Mouse (Mus musculus): ENCODE data around the gene Gdpd5. TPM values are rescaled to one million over a fixed set of nuclear protein-coding genes. Genes with fewer than 3 reads are reported as not detected.

Gdpd5 gene
- polyA plus RNA-seq, 1 experiment from 2014 or later: 39.9 TPM

DNA sequence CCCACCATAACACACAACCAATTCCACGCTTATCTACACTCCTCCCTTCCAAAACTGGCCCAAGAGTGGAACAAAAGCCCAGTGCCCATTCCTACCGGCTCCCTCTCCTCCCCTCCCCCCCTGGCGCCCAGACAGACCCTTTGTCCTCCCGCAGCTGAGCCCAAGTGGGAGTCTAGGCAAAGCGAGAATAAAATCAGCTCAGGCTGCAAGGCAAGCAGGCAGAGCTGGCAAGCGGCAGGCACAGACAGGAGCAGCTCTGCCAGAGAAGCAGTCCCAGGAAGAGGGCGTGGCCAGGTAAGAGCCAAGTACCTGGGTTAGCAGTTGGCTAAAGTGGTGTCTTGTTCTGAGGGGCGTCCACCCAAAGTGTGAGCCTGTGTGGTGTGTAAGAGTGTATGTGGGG is 84.6 kb downstream of the Gdpd5 start, which contains the start of gene Klhl35:
Klhl35 (plus strand) TSS at position 194 of the 400 bp plus-strand sequence.
- Histone ChIP-seq H3K4me1 (ENCODE audit: control insufficient read depth, insufficient read depth, low read length) (peaks cover 37% of the 10 kb centered on the region), H3K36me3 (ENCODE audit: control insufficient read depth, insufficient read depth, low read length) (no peaks in the 10 kb centered on the region; the same call in 1 of the 2 replicates)
- DNase-seq (ENCODE audit: low spot score): peak; percentile 77

DNA sequence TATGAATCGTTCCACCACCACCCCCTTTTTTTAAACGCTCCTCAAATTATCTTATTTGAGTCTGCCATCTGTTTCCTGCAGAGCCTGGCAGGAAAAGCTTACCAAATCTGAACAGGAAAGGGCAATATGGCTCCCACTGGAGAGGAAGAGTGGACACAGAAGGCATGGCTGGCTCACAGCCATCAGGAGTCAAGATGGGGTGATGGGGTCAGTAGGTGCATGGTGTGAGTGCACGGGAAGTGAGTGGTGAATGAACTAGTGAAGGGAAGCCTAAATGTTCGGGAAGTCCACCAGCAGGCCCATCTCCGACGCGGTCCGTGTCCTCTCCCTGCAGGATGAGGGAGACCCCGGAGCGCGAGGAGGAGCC is 86.7 kb downstream of the Gdpd5 start:
- 20% methylated on average over 11 of the region's 11 CpGs for WGBS
- Histone ChIP-seq H3K9ac (ENCODE audit: low read length) (peak overlapping the region; percentile 76), H3K27ac (ENCODE audit: low read depth, low read length) (peak overlapping the region; percentile 83), H3K4me2 (ENCODE audit: low read depth) (peak overlapping the region; percentile 69), H3K4me1 (ENCODE audit: control insufficient read depth, insufficient read depth, low read length) (peaks cover 37% of the 10 kb centered on the region), H3K4me3 (ENCODE audit: low read depth, low read length) (peak overlapping the region; percentile 39), H3K36me3 (ENCODE audit: control insufficient read depth, insufficient read depth, low read length) (no peaks in the 10 kb centered on the region), H3K9me3 (ENCODE audit: control insufficient read depth, low read length) (no peaks in the 10 kb centered on the region), H3K27me3 (ENCODE audit: control insufficient read depth, insufficient read depth, low read length) (peaks cover 5% of the 10 kb centered on the region; the same call in 1 of the 2 replicates)
- ATAC-seq (ENCODE audit: insufficient read depth, low FRiP score, low TSS enrichment): no peak
- DNase-seq (ENCODE audit: low spot score): no peak

More for the DNA sequence above, 84.6 kb downstream of the Gdpd5 start, which contains the start of gene Klhl35:
- H3K9ac ChIP-seq (ENCODE audit: low read length): peak within 1 kb of the TSS; percentile 56
- H3K4me3 ChIP-seq (ENCODE audit: low read depth, low read length): peak within 1 kb of the TSS; percentile 15; the same call in 1 of the 2 replicates
- no peak for ATAC-seq (ENCODE audit: insufficient read depth, low FRiP score, low TSS enrichment)
- H3K4me2 ChIP-seq (ENCODE audit: low read depth): peak within 1 kb of the TSS; percentile 69
- no peaks in the 10 kb centered on the region for H3K9me3 ChIP-seq (ENCODE audit: control insufficient read depth, low read length)
- 19% methylated on average over 8 of the region's 8 CpGs for WGBS
- H3K27me3 ChIP-seq (ENCODE audit: control insufficient read depth, insufficient read depth, low read length): peaks cover 5% of the 10 kb centered on the region; the same call in 1 of the 2 replicates
- H3K27ac ChIP-seq (ENCODE audit: low read depth, low read length): peak within 1 kb of the TSS; percentile 68

DNA sequence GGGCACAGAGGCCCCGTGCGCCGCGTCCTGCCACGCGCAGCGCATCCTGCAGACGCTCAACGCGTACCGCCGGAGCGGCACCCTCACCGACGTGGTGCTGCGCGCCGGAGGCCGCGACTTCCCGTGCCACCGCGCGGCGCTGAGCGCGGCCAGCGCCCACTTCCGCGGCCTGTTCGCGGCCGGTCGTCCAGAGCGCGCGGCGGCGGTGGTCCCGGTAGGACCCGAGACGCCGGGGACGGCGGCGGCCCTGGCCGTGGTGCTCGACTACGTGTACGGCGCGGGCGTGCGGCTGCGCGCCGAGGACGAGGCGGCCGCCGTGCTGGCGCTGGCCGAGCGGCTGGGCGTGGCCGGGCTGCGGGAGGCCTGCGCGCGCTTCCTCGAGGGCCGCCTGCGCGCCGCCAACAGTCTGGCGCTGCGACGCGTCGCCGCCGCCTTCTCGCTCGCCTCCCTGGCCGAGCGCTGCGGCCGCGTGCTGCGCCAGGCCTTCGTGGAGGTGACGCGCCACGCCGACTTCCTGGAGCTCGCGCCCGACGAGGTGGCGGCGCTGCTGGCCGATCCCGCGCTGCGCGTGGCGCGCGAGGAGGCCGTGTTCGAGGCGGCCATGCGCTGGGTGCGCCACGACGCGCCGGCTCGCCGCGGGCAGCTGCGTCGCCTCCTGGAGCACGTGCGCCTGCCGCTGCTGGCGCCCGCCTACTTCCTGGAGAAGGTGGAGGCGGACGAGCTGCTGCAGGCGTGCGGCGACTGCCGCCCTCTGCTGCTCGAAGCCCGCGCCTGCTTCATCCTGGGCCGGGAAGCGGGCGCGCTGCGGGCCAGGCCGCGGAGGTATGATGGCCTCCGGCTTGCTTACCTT is 87.3 kb downstream of the Gdpd5 start:
- Histone ChIP-seq H3K4me3 (ENCODE audit: low read depth, low read length) (peak overlapping the region; percentile 39), H3K9me3 (ENCODE audit: control insufficient read depth, low read length) (no peaks in the 10 kb centered on the region), H3K27me3 (ENCODE audit: control insufficient read depth, insufficient read depth, low read length) (peaks cover 5% of the 10 kb centered on the region; the same call in 1 of the 2 replicates), H3K4me1 (ENCODE audit: control insufficient read depth, insufficient read depth, low read length) (peaks cover 37% of the 10 kb centered on the region), H3K27ac (ENCODE audit: low read depth, low read length) (peak overlapping the region; percentile 83), H3K9ac (ENCODE audit: low read length) (peak overlapping the region; percentile 76), H3K4me2 (ENCODE audit: low read depth) (peak overlapping the region; percentile 69), H3K36me3 (ENCODE audit: control insufficient read depth, insufficient read depth, low read length) (no peaks in the 10 kb centered on the region)
- ATAC-seq (ENCODE audit: insufficient read depth, low FRiP score, low TSS enrichment): peak; percentile 51; the same call in 1 of the 2 replicates
- DNase-seq (ENCODE audit: low spot score): peak; percentile 82
- WGBS: 2% methylated on average over 108 of the region's 145 CpGs

DNA sequence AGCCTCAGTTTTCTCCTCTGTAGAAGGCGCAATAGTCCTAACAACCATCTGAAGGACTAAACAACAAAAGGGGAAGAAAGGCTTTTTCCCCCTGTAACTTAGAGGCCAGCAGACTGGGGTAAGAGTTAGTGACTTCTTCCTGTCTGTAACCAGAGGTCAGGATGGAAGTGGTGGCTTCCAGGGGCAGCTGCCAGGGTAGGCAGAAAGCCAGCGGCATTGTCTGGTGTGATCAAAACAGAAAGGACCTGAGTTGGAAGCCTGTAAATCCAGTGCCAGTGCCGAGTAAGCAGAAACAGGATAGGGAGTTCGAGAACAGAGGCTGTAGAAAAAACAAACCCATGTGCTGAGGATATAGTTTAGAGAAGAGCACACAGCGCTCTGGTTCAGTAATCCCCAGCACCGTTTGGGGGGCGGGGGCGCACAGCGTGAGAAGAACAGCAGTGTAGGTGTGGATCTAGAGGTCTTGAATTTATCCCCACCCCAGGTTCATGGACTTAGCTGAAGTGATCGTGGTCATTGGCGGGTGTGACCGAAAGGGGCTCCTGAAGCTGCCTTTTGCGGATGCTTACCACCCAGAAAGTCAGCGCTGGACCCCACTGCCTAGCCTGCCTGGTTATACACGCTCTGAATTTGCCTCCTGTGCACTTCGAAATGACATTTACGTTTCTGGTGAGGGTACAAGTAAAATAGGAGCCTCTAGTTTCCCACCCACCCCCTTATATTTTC is 88.6 kb downstream of the Gdpd5 start:
- Histone ChIP-seq H3K27me3 (ENCODE audit: control insufficient read depth, insufficient read depth, low read length) (peaks cover 5% of the 10 kb centered on the region; the same call in 1 of the 2 replicates), H3K4me1 (ENCODE audit: control insufficient read depth, insufficient read depth, low read length) (peaks cover 39% of the 10 kb centered on the region), H3K9ac (ENCODE audit: low read length) (no peak overlapping the region), H3K4me3 (ENCODE audit: low read depth, low read length) (no peak overlapping the region), H3K27ac (ENCODE audit: low read depth, low read length) (no peak overlapping the region), H3K9me3 (ENCODE audit: control insufficient read depth, low read length) (no peaks in the 10 kb centered on the region), H3K36me3 (ENCODE audit: control insufficient read depth, insufficient read depth, low read length) (peaks cover 2% of the 10 kb centered on the region; the same call in 1 of the 2 replicates), H3K4me2 (ENCODE audit: low read depth) (no peak overlapping the region)
- DNase-seq (ENCODE audit: low spot score) (no peak), ATAC-seq (ENCODE audit: insufficient read depth, low FRiP score, low TSS enrichment) (no peak)
- WGBS: 81% methylated on average over 17 of the region's 17 CpGs

DNA sequence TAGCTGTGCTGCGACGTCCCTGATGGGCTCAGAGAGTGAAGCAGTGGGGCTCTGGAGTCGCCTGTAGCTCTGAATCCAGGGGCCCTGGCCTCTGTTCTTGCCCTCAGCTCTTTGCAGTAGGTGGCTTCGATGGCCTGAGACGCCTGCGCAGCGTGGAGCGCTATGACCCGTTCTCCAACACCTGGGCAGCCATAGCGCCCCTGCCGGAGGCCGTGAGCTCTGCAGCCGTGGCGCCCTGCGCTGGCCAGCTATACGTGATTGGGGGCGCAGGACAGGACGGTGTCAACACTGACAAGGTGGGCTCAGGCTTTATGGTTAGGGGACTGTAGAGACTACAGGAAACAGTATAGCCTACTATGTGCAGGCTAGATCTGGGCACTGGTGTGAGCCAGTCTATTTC is 90.4 kb downstream of the Gdpd5 start:
- H3K9me3 ChIP-seq (ENCODE audit: control insufficient read depth, low read length): no peaks in the 10 kb centered on the region
- no peak overlapping the region for H3K9ac ChIP-seq (ENCODE audit: low read length)
- H3K27me3 ChIP-seq (ENCODE audit: control insufficient read depth, insufficient read depth, low read length): peaks cover 5% of the 10 kb centered on the region; the same call in 1 of the 2 replicates
- no peak overlapping the region for H3K4me3 ChIP-seq (ENCODE audit: low read depth, low read length)
- no peak for ATAC-seq (ENCODE audit: insufficient read depth, low FRiP score, low TSS enrichment)
- H3K4me2 ChIP-seq (ENCODE audit: low read depth): no peak overlapping the region
- peak; percentile 18 for DNase-seq (ENCODE audit: low spot score)
- peaks cover 2% of the 10 kb centered on the region; the same call in 1 of the 2 replicates for H3K36me3 ChIP-seq (ENCODE audit: control insufficient read depth, insufficient read depth, low read length)
- peaks cover 26% of the 10 kb centered on the region for H3K4me1 ChIP-seq (ENCODE audit: control insufficient read depth, insufficient read depth, low read length)
- H3K27ac ChIP-seq (ENCODE audit: low read depth, low read length): no peak overlapping the region
- 58% methylated on average over 18 of the region's 18 CpGs for WGBS

DNA sequence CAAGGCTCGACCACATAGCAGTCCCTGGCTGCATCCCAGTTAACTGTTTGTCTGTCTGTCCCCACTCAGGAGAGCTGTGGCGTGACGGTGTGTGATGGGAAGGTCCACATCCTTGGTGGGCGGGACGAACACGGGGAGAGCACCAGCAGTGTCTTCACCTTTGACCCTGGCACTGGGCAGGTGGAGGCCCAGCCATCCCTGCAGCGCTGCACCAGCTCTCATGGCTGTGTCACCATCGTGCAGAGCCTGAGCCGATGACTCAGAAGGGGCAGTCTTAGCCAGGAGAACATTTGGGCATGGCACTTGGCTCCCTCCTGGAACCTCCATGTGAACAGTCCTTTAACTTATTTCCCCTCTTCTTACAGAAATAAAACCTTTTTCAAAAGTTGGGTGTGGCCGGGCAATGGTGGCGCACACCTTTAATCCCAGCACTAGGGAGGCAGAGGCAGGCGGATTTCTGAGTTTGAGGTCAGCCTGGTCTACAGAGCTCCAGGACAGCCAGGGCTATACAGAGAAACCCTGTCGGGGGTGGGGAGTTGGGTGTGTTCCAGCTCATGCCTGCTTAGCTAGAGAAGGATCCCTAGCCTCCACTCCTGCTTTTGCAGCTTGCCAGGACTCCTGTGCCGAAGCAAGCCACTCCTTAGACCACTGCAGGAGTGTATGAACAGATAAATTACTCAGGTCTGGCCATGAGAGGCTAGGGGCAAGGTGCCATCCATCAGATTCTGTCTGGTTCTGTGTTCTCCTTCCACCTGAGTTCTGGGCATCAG is 92.6 kb downstream of the Gdpd5 start:
- ATAC-seq (ENCODE audit: insufficient read depth, low FRiP score, low TSS enrichment): no peak
- Histone ChIP-seq H3K4me2 (ENCODE audit: low read depth) (no peak overlapping the region), H3K27ac (ENCODE audit: low read depth, low read length) (0 out of 2 replicates have a peak overlapping the region, but pooled peaks have one; percentile 69)

DNA sequence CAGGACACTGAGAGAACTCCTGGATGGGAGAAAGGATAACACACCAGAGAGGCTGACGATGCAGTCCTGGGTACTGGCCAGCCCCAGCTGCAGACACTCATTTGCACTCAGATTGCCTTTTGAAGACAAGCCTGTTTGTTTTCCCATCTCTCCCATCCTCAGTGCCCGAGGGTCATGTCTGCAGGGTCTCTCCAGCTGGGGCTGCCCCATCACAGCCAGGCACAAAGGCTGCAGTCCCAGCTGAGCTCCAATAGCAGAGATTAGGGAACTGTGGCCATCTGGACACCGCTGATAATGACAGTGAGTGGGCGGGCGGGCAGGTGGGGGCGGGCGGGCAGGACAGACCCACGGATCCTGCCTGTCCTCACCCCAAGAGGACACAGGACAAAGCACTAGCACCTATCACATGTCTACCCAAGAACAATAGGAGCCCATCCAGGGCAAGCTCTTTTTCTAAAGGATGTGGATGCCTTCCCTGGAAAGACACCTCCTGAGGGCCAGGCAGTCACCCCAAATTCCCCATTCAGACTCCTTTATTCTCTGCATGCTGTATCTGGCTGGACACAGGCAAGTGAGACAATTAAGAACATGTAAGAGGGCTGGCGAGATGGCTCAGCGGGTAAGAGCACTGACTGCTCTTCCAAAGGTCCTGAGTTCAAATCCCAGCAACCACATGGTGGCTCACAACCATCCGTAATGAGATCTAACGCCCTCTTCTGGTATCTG is 93.8 kb downstream of the Gdpd5 start:
- H3K4me1 ChIP-seq (ENCODE audit: control insufficient read depth, insufficient read depth, low read length): peaks cover 3% of the 10 kb centered on the region; the same call in 1 of the 2 replicates
- WGBS: 59% methylated on average over 12 of the region's 12 CpGs
- no peaks in the 10 kb centered on the region for H3K27me3 ChIP-seq (ENCODE audit: control insufficient read depth, insufficient read depth, low read length)
- H3K9me3 ChIP-seq (ENCODE audit: control insufficient read depth, low read length): no peaks in the 10 kb centered on the region
- peak; percentile 76 for DNase-seq (ENCODE audit: low spot score)
- H3K27ac ChIP-seq (ENCODE audit: low read depth, low read length): peak overlapping the region; percentile 69
- no peak overlapping the region for H3K4me2 ChIP-seq (ENCODE audit: low read depth)
- H3K9ac ChIP-seq (ENCODE audit: low read length): no peak overlapping the region
- peaks cover 18% of the 10 kb centered on the region for H3K36me3 ChIP-seq (ENCODE audit: control insufficient read depth, insufficient read depth, low read length)
- peak; percentile 78 for ATAC-seq (ENCODE audit: insufficient read depth, low FRiP score, low TSS enrichment)
- no peak overlapping the region for H3K4me3 ChIP-seq (ENCODE audit: low read depth, low read length)

More for the DNA sequence above, 92.6 kb downstream of the Gdpd5 start:
- Histone ChIP-seq H3K9ac (ENCODE audit: low read length) (no peak overlapping the region), H3K4me3 (ENCODE audit: low read depth, low read length) (no peak overlapping the region), H3K27me3 (ENCODE audit: control insufficient read depth, insufficient read depth, low read length) (peaks cover 5% of the 10 kb centered on the region; the same call in 1 of the 2 replicates), H3K9me3 (ENCODE audit: control insufficient read depth, low read length) (no peaks in the 10 kb centered on the region), H3K36me3 (ENCODE audit: control insufficient read depth, insufficient read depth, low read length) (peaks cover 12% of the 10 kb centered on the region), H3K4me1 (ENCODE audit: control insufficient read depth, insufficient read depth, low read length) (peaks cover 10% of the 10 kb centered on the region)
- 84% methylated on average over 14 of the region's 14 CpGs for WGBS
- DNase-seq (ENCODE audit: low spot score): peak; percentile 18
